Mouse (Mus musculus) testis, postnatal 14 days (tissue): Measurements from ENCODE around the gene Cxcl3.

Experiments used
- DNase-seq: peaks from one replicate; pipeline ENCODE4 v3.0.0; 2021; ENCODE audit warnings: low spot score

Gene Cxcl3

GRCm38 (mm10) chr5:90785659-90786588 is at the start of gene Cxcl3:
Cxcl3 (plus strand) TSS chr5:90786103.
- DNase-seq, result no peak

- no peak for DNase-seq
Measured at GRCm38 (mm10) chr5:90742029-90742428, 43.9 kb upstream of the Cxcl3 start.

- no peak for DNase-seq
Measured at GRCm38 (mm10) chr5:90753934-90754333, 32.0 kb upstream of the Cxcl3 start.

- peak; percentile 14 for DNase-seq
Measured at GRCm38 (mm10) chr5:90758020-90758605, 27.8 kb upstream of the Cxcl3 start.

GRCm38 (mm10) chr5:90759077-90760065 is 26.5 kb upstream of the Cxcl3 start, which contains the start of gene Cxcl5:
Cxcl5 (plus strand) TSS chr5:90759360.
- DNase-seq, result no peak

- no peak for DNase-seq
Measured at GRCm38 (mm10) chr5:90760303-90760702, 25.6 kb upstream of the Cxcl3 start.

GRCm38 (mm10) chr5:90760844-90761243 is 25.1 kb upstream of the Cxcl3 start:
- no peak for DNase-seq

GRCm38 (mm10) chr5:90761834-90762233 is 24.1 kb upstream of the Cxcl3 start:
- DNase-seq, result no peak

GRCm38 (mm10) chr5:90763912-90764665 is 21.8 kb upstream of the Cxcl3 start:
- no peak for DNase-seq

GRCm38 (mm10) chr5:90765821-90766606 is 19.9 kb upstream of the Cxcl3 start:
- DNase-seq, result no peak

GRCm38 (mm10) chr5:90768218-90768617 is 17.7 kb upstream of the Cxcl3 start, which contains the start of gene Ppbp:
Ppbp (plus strand) TSS chr5:90768518.
- no peak for DNase-seq

- DNase-seq, result no peak
Measured at GRCm38 (mm10) chr5:90771369-90771768, 14.5 kb upstream of the Cxcl3 start.

GRCm38 (mm10) chr5:90771880-90772653 is 13.8 kb upstream of the Cxcl3 start, which contains the start of gene Pf4:
Pf4 (plus strand) TSS chr5:90772435.
- DNase-seq, result no peak

- DNase-seq, result no peak
Measured at GRCm38 (mm10) chr5:90775562-90775961, 10.3 kb upstream of the Cxcl3 start.

GRCm38 (mm10) chr5:90777621-90778020 is 8.3 kb upstream of the Cxcl3 start:
- DNase-seq, result no peak

- DNase-seq, result no peak
Measured at GRCm38 (mm10) chr5:90778856-90779255, 7.0 kb upstream of the Cxcl3 start.

GRCm38 (mm10) chr5:90783697-90784096 is 2.2 kb upstream of the Cxcl3 start:
- no peak for DNase-seq

- no peak for DNase-seq
Measured at GRCm38 (mm10) chr5:90788114-90788513, 2.2 kb downstream of the Cxcl3 start.

GRCm38 (mm10) chr5:90789306-90790073 is 3.6 kb downstream of the Cxcl3 start:
- no peak for DNase-seq
